Mouse (Mus musculus) hindbrain, embryonic 12.5 days (tissue): ENCODE measurements around the gene Clps. TPM values are rescaled to one million over a fixed set of nuclear protein-coding genes. Genes with fewer than 3 reads are reported as not detected.
"Not testable (repeated sequence)": the region's sequence is repeated elsewhere in the genome, so short reads cannot be mapped to it uniquely, and the experiment has no call there.

ENCODE experiments used
- ATAC-seq: fragments of 200-750 bp; cut with Nextera tagmentation; 2 replicates; pipeline ENCODE4 v1.8.0; 2017; ENCODE audit warnings: moderate TSS enrichment; ENCODE audit not compliant: low FRiP score
- H3K27ac ChIP-seq: fragments of 300-500 bp; sonication (generic); 2 replicates; pipeline ENCODE4 v1.5.1; 2016; ENCODE audit warnings: mild to moderate bottlenecking
- H3K27me3 ChIP-seq: fragments of 300-500 bp; sonication (generic); 2 replicates; pipeline ENCODE4 v1.6.1; 2016; ENCODE audit warnings: mild to moderate bottlenecking
- H3K36me3 ChIP-seq: fragments of 300-500 bp; sonication (generic); 2 replicates; pipeline ENCODE4 v1.6.1; 2016; ENCODE audit warnings: mild to moderate bottlenecking
- H3K4me1 ChIP-seq: fragments of 300-500 bp; sonication (generic); 2 replicates; pipeline ENCODE4 v1.6.1; 2016
- H3K4me2 ChIP-seq: fragments of 300-500 bp; sonication (generic); replicated peaks from 2 replicates; pipeline ENCODE4 v1.6.1; 2016; ENCODE audit warnings: mild to moderate bottlenecking
- H3K4me3 ChIP-seq: fragments of 300-500 bp; sonication (generic); 2 replicates; pipeline ENCODE4 v1.5.1; 2016; ENCODE audit warnings: mild to moderate bottlenecking
- H3K9ac ChIP-seq: fragments of 300-500 bp; sonication (generic); 2 replicates; pipeline ENCODE4 v1.6.1; 2016; ENCODE audit warnings: mild to moderate bottlenecking, moderate library complexity
- H3K9me3 ChIP-seq: fragments of 300-500 bp; sonication (generic); replicated peaks from 2 replicates; pipeline ENCODE4 v1.6.1; 2016; ENCODE audit warnings: mild to moderate bottlenecking
- WGBS: fragments of 180-500 bp; shearing (Covaris S2); methylation state at CpG from one replicate; pipeline ENCODE4 v1.1.7; 2016; 5-methylcytosine and 5-hydroxymethylcytosine counted together
- polyA plus RNA-seq: library from polyadenylated mRNA; unstranded; fragments of >200 nt; fragmentation: Nextera tagmentation; extraction: Ambion mirVana; gene quantifications from 2 replicates; pipeline ENCODE4 v1.2.1, GENCODE M21; 2016

Clps gene
- polyA plus RNA-seq, 1 experiment from 2014 or later: not detected

DNA sequence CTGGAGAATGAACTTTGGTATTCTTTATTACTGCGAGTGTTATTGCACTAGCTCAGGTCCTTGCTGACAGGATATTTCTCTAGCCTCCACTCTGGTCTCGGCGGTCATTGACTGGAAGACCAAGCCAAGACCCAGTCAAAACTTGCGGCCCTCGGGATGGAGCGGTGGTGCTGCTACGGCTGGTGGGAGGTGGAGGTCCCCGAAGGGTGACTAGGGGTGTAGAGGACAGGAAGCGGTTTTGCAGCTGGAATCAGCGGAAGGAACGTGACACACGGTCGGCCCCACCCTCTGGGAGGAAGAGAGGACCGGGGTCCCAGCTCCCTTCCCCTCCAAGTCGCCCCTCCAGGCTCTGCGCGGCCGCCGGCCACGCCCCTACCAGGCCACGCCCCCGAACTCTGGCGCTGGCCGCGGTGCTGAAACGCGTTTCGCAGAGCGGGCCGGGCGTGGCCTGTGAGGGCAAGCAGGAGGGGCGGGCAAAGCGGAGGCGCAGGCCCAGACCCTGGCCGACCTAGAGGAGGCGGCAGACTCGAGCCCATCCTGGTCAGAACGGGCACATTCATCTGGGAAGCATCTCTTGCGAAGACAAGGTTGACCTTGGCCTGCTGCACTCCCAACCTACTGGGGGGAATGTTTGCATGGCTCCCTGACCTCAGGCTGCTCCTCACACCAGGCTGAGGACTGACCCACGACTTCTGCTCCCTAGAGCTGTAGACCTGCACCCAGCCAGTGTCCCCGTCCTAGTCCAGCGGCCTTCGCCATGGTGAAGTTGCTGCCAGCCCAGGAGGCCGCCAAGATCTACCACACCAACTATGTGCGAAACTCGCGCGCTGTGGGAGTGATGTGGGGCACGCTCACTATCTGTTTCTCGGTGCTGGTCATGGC, 14.9 kb upstream of the Clps start, which contains the start of gene Lhfpl5:
Gene Lhfpl5, plus strand, starts transcription at position 398 of the 882 bp plus-strand sequence.
- ATAC-seq: peak; percentile 85
- Histone ChIP-seq H3K4me2 (peak within 1 kb of the TSS; percentile 63), H3K4me3 (peak within 1 kb of the TSS; percentile 37), H3K9me3 (no peaks in the 10 kb centered on the region), H3K27me3 (peaks cover 5% of the 10 kb centered on the region), H3K9ac (0 out of 2 replicates have a peak within 1 kb of the TSS, but pooled peaks have one; percentile 38), H3K27ac (no peak within 1 kb of the TSS), H3K4me1 (peaks cover 10% of the 10 kb centered on the region), H3K36me3 (no peaks in the 10 kb centered on the region)
- 14% methylated on average over 50 of the region's 50 CpGs for WGBS

DNA sequence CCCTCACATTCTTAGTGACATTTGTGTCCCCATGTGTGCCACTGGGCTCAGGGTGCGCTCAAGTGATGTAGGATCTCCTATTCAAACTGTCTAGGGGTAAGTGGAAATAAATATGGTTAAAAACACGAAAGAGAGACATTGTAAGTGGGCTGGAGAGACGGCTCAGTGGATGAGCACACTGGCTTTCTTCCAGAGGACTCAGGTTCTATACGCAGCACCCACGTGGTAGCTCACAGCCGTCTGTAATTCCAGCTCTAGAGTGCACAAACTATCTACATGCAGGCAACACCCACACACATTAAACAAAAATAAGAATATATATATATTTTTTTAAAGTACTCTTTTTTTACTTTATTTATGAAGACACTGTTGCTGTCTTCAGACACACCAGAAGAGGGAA, 12.4 kb upstream of the Clps start:
- H3K9me3 ChIP-seq: no peaks in the 10 kb centered on the region
- H3K4me1 ChIP-seq: peaks cover 10% of the 10 kb centered on the region
- H3K4me2 ChIP-seq: no peak overlapping the region
- no peaks in the 10 kb centered on the region for H3K36me3 ChIP-seq
- no peak overlapping the region for H3K27ac ChIP-seq
- no peak for ATAC-seq
- no peak overlapping the region for H3K9ac ChIP-seq
- H3K27me3 ChIP-seq: peaks cover 5% of the 10 kb centered on the region
- WGBS: 79% methylated on average over 6 of the region's 6 CpGs
- no peak overlapping the region for H3K4me3 ChIP-seq

DNA sequence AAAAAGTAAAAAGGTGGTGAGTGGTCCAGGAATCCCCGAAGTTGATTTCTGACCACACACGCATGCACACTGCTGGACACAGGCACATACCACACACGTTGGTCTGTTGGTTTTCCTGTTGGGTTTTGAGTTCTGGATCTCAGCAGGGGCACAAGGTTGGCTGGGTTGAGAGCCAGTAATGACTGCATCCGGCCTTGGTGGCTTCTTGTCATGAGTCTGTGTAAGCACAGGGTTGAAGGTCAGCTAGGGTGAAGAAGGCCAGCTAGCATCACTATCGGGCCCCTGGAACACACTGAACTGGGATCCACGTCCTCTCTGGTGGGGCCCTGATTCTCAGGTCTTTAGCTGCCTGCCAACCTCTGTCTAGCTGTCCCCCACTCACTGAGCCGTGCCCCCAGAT, 12.0 kb upstream of the Clps start:
- Histone ChIP-seq H3K4me3 (no peak overlapping the region), H3K27ac (no peak overlapping the region), H3K4me1 (peaks cover 10% of the 10 kb centered on the region), H3K9me3 (no peaks in the 10 kb centered on the region), H3K36me3 (no peaks in the 10 kb centered on the region), H3K27me3 (peaks cover 5% of the 10 kb centered on the region), H3K9ac (no peak overlapping the region), H3K4me2 (no peak overlapping the region)
- 84% methylated on average over 7 of the region's 7 CpGs for WGBS
- no peak for ATAC-seq

DNA sequence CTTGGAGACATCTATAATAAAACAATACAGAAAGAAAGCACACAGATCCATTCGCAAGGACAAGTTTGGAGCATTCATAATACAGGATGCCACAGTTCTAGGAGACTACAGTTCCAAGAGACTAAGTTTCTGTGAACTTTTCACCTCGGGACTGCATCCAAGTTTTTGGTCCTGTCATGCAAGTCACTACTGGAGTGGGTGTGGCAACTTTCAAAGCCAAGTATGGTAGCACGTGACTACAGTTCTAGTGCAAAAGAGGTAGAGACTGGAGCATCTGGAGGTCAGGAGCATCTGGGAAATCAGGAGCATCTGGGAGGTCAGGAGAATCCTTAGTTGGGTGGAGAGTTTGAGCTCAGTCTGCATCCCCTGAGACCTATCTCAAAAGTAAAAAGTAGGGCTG, 11.3 kb upstream of the Clps start:
- 82% methylated on average over 3 of the region's 3 CpGs for WGBS
- no peak for ATAC-seq
- Histone ChIP-seq H3K4me1 (peaks cover 10% of the 10 kb centered on the region), H3K9ac (no peak overlapping the region), H3K27me3 (peaks cover 5% of the 10 kb centered on the region), H3K4me2 (no peak overlapping the region), H3K9me3 (no peaks in the 10 kb centered on the region), H3K27ac (no peak overlapping the region), H3K4me3 (no peak overlapping the region), H3K36me3 (no peaks in the 10 kb centered on the region)

DNA sequence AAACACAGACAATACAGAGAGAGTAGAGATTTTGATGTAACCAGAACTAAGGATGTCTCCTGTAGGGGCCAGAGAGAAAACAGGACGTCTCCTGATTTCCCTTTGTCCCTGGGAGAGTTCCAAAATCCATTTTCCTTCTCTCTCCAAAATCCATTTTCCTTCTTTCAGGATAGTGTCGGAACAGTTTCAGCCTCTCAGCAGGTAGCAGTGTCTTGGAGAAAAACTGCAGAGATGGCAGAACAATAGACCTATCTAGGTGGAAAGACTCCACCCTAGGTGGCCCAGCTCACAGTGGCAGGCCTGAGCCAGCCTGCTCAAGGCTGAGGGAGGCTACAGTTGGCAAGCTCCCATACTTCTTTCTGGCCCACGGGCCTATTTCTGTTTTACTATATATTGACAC, 7.0 kb upstream of the Clps start:
- Histone ChIP-seq H3K4me1 (no peaks in the 10 kb centered on the region), H3K4me3 (no peak overlapping the region), H3K27me3 (no peaks in the 10 kb centered on the region), H3K27ac (no peak overlapping the region), H3K9me3 (no peaks in the 10 kb centered on the region), H3K36me3 (no peaks in the 10 kb centered on the region), H3K9ac (no peak overlapping the region), H3K4me2 (no peak overlapping the region)
- ATAC-seq: no peak
- WGBS: 27% methylated on average over 3 of the region's 3 CpGs

DNA sequence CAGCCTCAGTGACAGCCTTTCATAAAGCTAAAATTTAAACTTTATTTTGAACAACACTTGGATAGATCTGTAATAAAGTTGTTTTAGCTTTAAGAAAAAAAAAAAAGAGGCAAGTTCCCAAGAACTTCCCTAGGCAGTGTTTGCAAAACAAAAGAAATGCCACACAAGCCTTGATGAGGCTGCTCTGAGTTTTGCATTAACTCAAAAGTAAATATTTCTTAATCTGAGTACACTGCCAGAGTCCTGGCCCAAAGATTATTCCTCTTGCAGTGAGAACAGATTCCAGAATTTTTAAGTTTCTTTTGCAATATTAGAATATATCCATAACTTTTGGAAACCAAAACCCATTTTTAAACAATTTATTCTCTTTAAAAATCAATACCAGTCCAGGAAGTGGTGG, 4.6 kb upstream of the Clps start:
- H3K4me3 ChIP-seq: no peak overlapping the region
- no peak for ATAC-seq
- no peak overlapping the region for H3K27ac ChIP-seq
- H3K4me1 ChIP-seq: no peaks in the 10 kb centered on the region
- no peaks in the 10 kb centered on the region for H3K27me3 ChIP-seq
- H3K36me3 ChIP-seq: no peaks in the 10 kb centered on the region
- H3K9me3 ChIP-seq: no peaks in the 10 kb centered on the region
- no peak overlapping the region for H3K4me2 ChIP-seq
- no peak overlapping the region for H3K9ac ChIP-seq

DNA sequence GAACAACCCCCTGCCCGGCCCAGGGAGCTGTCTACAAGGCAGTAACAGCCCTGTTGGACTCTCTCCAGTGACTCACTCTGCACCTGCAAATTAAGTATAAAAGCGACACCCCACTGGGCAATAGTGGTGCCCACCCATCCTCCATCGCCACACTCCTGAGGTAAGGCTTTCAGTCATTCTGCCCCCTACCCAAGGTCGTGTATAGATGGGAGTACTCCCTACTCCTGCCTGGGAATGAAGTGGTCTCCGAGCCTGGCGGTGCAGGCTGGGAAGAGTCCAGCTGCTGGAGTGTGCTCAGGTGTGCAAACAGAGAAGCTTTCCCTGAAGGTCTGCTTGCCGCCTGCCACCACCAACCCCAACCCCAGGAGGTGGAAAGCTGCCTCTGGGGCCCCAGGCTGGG, 1.0 kb upstream of the Clps start:
- ATAC-seq: no peak
- H3K9ac ChIP-seq: no peak overlapping the region
- no peaks in the 10 kb centered on the region for H3K9me3 ChIP-seq
- H3K36me3 ChIP-seq: no peaks in the 10 kb centered on the region
- peaks cover 5% of the 10 kb centered on the region; the same call in 1 of the 2 replicates for H3K4me1 ChIP-seq
- no peak overlapping the region for H3K4me3 ChIP-seq
- H3K4me2 ChIP-seq: no peak overlapping the region
- 58% methylated on average over 7 of the region's 7 CpGs for WGBS
- no peak overlapping the region for H3K27ac ChIP-seq
- H3K27me3 ChIP-seq: no peaks in the 10 kb centered on the region

DNA sequence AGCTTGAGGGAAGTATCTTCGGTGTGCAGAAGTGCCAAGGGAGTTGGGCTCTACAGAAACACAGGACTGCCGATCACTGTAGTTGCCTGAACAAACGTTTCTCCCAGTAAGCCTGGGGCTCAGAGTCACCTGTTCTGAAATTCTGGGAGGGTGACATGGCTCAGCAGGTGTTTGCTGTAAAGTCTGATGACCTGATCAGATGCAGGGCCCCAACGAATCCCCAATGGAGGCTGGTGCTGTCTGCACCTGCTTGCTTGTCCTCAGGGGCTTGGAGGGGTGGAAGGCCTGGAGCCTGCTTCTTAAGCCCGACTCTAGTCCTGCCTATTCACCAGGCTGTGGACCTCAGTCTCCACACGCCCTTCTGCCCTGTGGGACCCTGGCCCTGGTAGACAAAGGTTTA, 2.8 kb downstream of the Clps start:
- no peak overlapping the region for H3K9ac ChIP-seq
- peaks cover 14% of the 10 kb centered on the region for H3K4me1 ChIP-seq
- no peak overlapping the region for H3K27ac ChIP-seq
- no peaks in the 10 kb centered on the region for H3K27me3 ChIP-seq
- 70% methylated on average over 6 of the region's 6 CpGs for WGBS
- H3K4me2 ChIP-seq: no peak overlapping the region
- no peaks in the 10 kb centered on the region for H3K36me3 ChIP-seq
- no peak for ATAC-seq
- no peak overlapping the region for H3K4me3 ChIP-seq
- no peaks in the 10 kb centered on the region for H3K9me3 ChIP-seq

DNA sequence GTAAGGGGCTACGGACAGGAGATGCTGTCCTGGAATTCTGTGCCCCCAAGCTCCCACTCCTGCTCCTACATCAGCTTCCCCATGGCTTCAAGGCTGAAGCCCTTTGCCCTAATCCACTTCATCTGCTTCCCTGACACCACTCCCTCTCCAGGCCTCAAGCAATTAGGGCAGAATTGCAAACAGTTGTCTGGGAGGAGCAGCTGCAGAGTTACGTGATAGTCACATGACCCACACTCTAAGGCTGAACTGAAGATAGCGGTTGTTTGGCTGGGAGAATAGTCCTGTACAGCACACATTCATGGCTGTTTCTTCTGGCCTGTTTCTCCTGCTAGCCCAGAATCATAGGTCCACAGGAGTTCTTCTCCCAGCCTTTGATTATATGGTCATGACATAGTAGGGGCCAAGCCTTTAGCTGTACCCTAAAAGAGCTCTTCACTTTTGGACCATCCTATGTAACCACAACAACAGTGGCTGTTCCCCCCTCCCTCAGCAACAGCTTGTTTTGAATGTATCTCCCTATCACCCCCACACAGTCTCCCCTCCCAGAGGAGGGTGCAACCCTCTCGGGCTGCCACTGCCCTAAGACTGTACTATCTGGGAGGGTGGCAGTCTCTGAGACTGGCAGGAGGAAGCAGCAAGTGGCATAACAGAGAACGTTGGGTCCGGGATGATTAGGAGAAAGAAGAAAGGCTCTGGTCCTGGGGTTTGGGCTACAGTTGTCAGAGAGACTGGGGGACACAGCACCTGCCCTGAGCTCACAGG, 3.8 kb downstream of the Clps start:
- Histone ChIP-seq H3K27ac (no peak overlapping the region), H3K9ac (no peak overlapping the region), H3K4me1 (peaks cover 15% of the 10 kb centered on the region), H3K36me3 (no peaks in the 10 kb centered on the region), H3K27me3 (no peaks in the 10 kb centered on the region), H3K4me3 (no peak overlapping the region), H3K9me3 (no peaks in the 10 kb centered on the region), H3K4me2 (no peak overlapping the region)
- ATAC-seq: peak; percentile 13; the same call in 1 of the 2 replicates
- 50% methylated on average over 6 of the region's 6 CpGs for WGBS

DNA sequence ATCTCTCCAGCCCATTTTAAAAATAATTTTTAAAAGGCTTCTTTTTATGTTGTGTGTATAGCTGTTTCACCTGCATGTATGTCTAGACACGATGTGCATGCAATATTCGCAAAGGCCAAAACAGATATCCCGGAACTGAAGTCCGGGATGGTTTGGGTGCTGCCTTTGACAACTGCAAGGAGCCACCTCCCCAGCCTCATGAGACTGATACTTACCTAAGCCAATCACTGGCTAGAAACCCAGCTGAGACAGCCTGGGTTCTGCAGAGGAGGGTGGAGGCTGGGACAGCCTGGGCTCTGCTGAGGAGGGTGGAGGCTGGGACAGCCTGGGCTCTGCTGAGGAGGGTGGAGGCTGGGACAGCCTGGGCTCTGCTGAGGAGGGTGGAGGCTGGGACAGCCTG, 6.5 kb downstream of the Clps start:
- WGBS: 90% methylated on average over 4 of the region's 4 CpGs
- not testable (repeated sequence) for H3K27me3 ChIP-seq, H3K4me3 ChIP-seq, H3K27ac ChIP-seq, H3K9ac ChIP-seq, H3K36me3 ChIP-seq, H3K9me3 ChIP-seq, H3K4me2 ChIP-seq, ATAC-seq
- H3K4me1 ChIP-seq: peaks cover 15% of the 10 kb centered on the region

DNA sequence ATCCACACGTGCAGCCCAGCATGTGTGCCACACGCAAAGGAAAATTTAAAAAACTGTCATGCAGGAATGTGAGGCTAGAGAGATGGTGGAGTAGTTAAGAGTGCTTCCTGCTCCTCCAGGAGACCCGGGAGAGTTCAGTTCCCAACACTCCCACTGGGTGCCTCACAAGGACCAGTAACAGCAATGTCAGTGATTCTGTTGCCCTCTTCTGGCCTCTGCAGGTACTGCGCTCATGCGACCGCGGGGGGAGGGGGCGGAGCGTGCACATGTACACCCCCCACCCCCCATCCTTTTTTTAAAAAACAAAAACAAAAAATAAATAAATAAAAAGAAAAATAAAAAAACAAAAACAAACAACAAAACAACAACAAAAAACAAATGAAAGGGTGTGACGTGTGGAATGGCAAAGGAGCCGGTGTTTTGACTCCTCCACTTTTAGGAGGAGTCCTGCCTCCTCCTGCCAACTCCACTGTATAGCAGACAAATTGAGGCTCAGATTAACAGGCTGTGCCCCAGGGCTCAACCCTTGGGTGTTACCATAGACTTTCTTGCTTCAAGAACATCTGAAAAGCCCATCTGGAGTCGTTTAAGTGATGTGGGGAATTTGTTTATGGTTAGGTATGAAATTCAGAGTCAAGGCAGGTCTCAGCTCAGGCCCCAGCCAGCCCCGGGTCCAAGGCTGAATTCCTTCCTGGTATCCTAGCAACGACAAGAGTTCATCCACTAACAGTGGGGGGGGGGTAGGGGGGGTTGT, 7.3 kb downstream of the Clps start:
- 5% methylated on average over 14 of the region's 14 CpGs for WGBS
- Histone ChIP-seq H3K4me2 (no peak overlapping the region), H3K27ac (no peak overlapping the region), H3K9ac (no peak overlapping the region), H3K4me1 (peaks cover 15% of the 10 kb centered on the region), H3K36me3 (no peaks in the 10 kb centered on the region), H3K4me3 (no peak overlapping the region), H3K27me3 (no peaks in the 10 kb centered on the region), H3K9me3 (no peaks in the 10 kb centered on the region)
- no peak for ATAC-seq

DNA sequence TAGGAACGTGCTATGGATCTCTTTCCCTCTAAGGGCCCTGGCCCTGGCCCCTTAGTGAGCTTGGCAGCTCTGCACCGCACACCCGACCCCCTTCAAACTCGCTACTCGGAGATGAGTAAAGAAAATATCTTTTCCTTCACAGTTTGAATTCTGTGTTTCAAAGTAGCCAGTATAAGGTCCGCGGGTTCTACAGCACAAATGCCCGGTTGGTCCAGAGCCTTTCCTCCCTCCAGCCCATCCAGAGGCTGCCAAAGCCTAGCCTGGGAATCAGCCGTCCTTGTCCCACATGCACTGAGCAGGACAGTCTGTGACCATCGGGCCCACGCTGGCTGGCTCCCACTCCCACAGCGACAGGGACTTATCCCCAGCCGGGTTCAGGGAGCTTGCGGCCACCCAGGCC, 11.5 kb downstream of the Clps start, which contains the start of gene Clpsl2:
Gene Clpsl2, plus strand, starts transcription at position 301 of the 400 bp plus-strand sequence.
- Histone ChIP-seq H3K27me3 (no peaks in the 10 kb centered on the region), H3K9ac (no peak within 1 kb of the TSS), H3K4me3 (no peak within 1 kb of the TSS), H3K27ac (no peak within 1 kb of the TSS), H3K36me3 (no peaks in the 10 kb centered on the region), H3K4me1 (peaks cover 9% of the 10 kb centered on the region; the same call in 1 of the 2 replicates), H3K9me3 (no peaks in the 10 kb centered on the region), H3K4me2 (no peak within 1 kb of the TSS)
- 76% methylated on average over 14 of the region's 14 CpGs for WGBS
- no peak for ATAC-seq
